Mouse (Mus musculus) midbrain, embryonic 10.5 days (tissue): ENCODE measurements around the gene Gm9945. TPM values are rescaled to one million over a fixed set of nuclear protein-coding genes. Genes with fewer than 3 reads are reported as not detected.

Source experiments
- DNase-seq: peaks from one replicate; pipeline ENCODE4 v3.0.0-alpha.2; 2017; ENCODE audit warnings: low spot score
- H3K27ac ChIP-seq: fragments of 300-500 bp; sonication (generic); replicated peaks from 2 replicates; pipeline ENCODE4 v1.5.1; 2016; ENCODE audit warnings: mild to moderate bottlenecking
- H3K27me3 ChIP-seq: fragments of 300-500 bp; sonication (generic); 2 replicates; pipeline ENCODE4 v1.6.1; 2016; ENCODE audit warnings: low read depth, mild to moderate bottlenecking; ENCODE audit not compliant: poor library complexity, severe bottlenecking
- H3K36me3 ChIP-seq: fragments of 300-500 bp; sonication (generic); 2 replicates; pipeline ENCODE4 v1.6.1; 2016; ENCODE audit warnings: mild to moderate bottlenecking, moderate library complexity
- H3K4me1 ChIP-seq: fragments of 300-500 bp; sonication (generic); 2 replicates; pipeline ENCODE4 v1.6.1; 2016
- H3K4me3 ChIP-seq: fragments of 300-500 bp; sonication (generic); 2 replicates; pipeline ENCODE4 v1.5.1; 2016; ENCODE audit warnings: mild to moderate bottlenecking, moderate library complexity
- H3K9me3 ChIP-seq: fragments of 300-500 bp; sonication (generic); replicated peaks from 2 replicates; pipeline ENCODE4 v1.6.1; 2016; ENCODE audit warnings: mild to moderate bottlenecking
- WGBS: fragments of 180-500 bp; shearing (Covaris S2); methylation state at CpG from one replicate; pipeline ENCODE4 v1.1.7; 2016; 5-methylcytosine and 5-hydroxymethylcytosine counted together
- polyA plus RNA-seq: library from polyadenylated mRNA; unstranded; fragments of >200 nt; fragmentation: Nextera tagmentation; extraction: Ambion mirVana; gene quantifications from 2 replicates; pipeline ENCODE4 v1.2.1, GENCODE M21; 2016

Gm9945 gene
- polyA plus RNA-seq, 1 experiment from 2014 or later: not detected

DNA sequence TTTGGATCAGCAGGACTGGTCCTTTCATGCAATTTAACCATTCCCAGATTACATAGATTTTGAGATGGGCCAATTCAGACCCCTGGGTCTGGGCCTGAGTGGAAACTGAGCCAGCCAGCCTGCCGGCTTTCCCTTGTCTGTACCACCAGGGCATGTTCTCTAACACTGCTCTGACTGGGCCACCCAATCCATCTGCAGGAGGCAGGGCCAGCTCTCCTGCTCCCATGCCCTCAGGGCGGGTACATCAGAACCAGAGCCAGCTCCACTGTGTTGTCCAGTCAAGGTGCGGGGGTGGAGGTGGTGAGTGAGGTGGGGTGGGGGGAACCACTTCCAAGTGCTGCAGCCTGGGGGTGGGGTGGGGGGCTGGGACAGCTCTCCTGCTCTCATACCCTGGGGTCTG lies 6.4 kb downstream of the Gm9945 start:
- Histone ChIP-seq H3K9me3 (no peaks in the 10 kb centered on the region), H3K36me3 (no peaks in the 10 kb centered on the region), H3K4me1 (peaks cover 35% of the 10 kb centered on the region), H3K4me3 (no peak overlapping the region), H3K27me3 (peaks cover 96% of the 10 kb centered on the region), H3K27ac (no peak overlapping the region)
- DNase-seq: no peak
- WGBS: 58% methylated on average over 3 of the region's 3 CpGs

- DNase-seq: no peak
- 10% methylated on average over 27 of the region's 27 CpGs for WGBS
Measured at GRCm38 (mm10) chr11:53486822-53487594, 7.0 kb downstream of the Gm9945 start.

DNA sequence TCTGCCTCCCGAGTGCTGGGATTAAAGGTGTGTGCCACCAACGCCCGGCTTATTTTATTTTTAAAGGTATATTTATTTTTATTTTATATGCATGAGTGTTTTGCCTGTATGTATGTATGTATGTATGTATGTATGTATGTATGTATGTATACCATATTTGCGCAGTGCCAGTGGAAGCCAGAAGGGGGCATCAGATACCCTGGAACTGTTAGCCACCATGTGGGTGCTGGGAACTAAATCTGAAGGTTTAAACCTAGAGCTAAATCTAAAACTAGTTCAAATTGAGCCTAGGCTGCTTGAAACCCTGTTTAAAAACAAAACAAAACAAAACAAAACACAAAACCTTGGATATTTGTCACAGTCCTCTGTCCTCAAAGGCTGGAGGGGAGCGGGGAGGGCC lies 9.0 kb downstream of the Gm9945 start:
- H3K27ac ChIP-seq: no peak overlapping the region
- H3K9me3 ChIP-seq: no peaks in the 10 kb centered on the region
- peaks cover 78% of the 10 kb centered on the region for H3K27me3 ChIP-seq
- no peak overlapping the region for H3K4me3 ChIP-seq
- no peaks in the 10 kb centered on the region for H3K36me3 ChIP-seq
- DNase-seq: no peak
- H3K4me1 ChIP-seq: peaks cover 61% of the 10 kb centered on the region
- 91% methylated on average over 5 of the region's 5 CpGs for WGBS

More at GRCm38 (mm10) chr11:53486822-53487594, 7.0 kb downstream of the Gm9945 start:
- Histone ChIP-seq H3K27ac (no peak overlapping the region; the same call in 1 of the 2 replicates), H3K4me1 (peaks cover 41% of the 10 kb centered on the region), H3K36me3 (no peaks in the 10 kb centered on the region), H3K9me3 (no peaks in the 10 kb centered on the region), H3K27me3 (peaks cover 91% of the 10 kb centered on the region), H3K4me3 (peak overlapping the region; percentile 33)

DNA sequence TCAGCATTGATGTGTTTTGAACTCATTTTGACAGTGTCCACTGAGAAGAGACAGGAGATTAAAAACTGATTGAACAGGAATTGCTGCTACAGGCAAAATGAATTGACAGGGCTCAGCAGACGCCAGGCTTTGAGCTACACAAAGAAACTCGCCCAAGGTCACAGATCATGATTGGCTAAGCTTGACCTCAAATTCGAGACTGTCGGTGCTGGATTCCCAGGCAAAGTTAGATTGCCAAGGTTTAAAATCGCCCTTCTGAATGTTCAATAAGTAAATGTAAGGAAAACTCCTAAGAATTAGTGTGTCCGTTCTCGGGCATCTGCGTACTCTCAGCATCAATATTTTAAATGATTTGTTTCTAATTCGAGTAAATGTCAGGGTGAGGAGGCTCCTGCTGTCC lies 9.5 kb downstream of the Gm9945 start:
- H3K4me3 ChIP-seq: no peak overlapping the region
- 57% methylated on average over 9 of the region's 9 CpGs for WGBS
- H3K4me1 ChIP-seq: peaks cover 63% of the 10 kb centered on the region
- no peaks in the 10 kb centered on the region for H3K36me3 ChIP-seq
- H3K27me3 ChIP-seq: peaks cover 76% of the 10 kb centered on the region
- no peak overlapping the region for H3K27ac ChIP-seq
- H3K9me3 ChIP-seq: no peaks in the 10 kb centered on the region
- no peak for DNase-seq

GRCm38 (mm10) chr11:53491954-53492401 lies 12.0 kb downstream of the Gm9945 start:
- Histone ChIP-seq H3K9me3 (no peaks in the 10 kb centered on the region), H3K27me3 (peaks cover 77% of the 10 kb centered on the region), H3K36me3 (no peaks in the 10 kb centered on the region), H3K4me3 (peak overlapping the region; percentile 23; the same call in 1 of the 2 replicates), H3K4me1 (peaks cover 78% of the 10 kb centered on the region), H3K27ac (peak overlapping the region; percentile 65)
- WGBS: 9% methylated on average over 8 of the region's 8 CpGs
- peak; percentile 70 for DNase-seq

DNA sequence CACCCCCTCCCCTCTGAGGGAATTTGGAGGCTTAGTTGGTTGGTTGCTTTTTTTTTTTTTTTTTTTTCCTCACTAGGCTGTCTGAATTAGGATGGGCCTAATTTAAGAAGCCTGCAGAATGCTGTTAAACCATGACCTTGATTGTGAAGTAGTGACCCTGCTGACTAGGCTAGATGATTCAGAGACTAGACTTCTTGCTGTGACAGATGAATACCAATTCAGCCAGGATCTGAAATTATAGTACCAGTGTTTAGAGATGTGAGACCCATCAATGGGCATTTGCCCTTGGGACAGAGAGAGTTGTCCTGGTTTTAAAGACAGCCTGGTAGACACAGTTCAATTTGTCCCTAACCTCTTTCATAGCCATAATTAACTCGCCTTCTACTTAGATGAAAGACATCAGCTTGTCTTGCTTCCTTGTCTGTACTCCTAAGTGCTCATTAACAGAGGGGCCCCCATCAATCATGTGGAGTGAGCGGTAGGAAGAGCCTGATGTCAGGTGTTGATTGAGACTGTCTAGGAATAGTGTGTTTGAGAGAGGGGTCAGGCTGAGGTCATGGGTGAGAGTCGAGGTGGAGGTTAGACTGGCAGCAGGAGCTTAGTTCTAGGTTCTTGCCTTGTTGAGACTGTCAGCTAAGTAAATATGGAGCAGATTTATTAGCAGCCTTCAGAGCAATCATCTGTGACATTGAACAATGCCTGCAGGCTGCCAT lies 13.4 kb downstream of the Gm9945 start:
- WGBS: 35% methylated on average over 3 of the region's 3 CpGs
- H3K4me3 ChIP-seq: no peak overlapping the region
- no peak overlapping the region for H3K27ac ChIP-seq
- H3K36me3 ChIP-seq: no peaks in the 10 kb centered on the region
- peak; percentile 39 for DNase-seq
- H3K27me3 ChIP-seq: peaks cover 77% of the 10 kb centered on the region
- H3K9me3 ChIP-seq: no peaks in the 10 kb centered on the region
- peaks cover 75% of the 10 kb centered on the region for H3K4me1 ChIP-seq

DNA sequence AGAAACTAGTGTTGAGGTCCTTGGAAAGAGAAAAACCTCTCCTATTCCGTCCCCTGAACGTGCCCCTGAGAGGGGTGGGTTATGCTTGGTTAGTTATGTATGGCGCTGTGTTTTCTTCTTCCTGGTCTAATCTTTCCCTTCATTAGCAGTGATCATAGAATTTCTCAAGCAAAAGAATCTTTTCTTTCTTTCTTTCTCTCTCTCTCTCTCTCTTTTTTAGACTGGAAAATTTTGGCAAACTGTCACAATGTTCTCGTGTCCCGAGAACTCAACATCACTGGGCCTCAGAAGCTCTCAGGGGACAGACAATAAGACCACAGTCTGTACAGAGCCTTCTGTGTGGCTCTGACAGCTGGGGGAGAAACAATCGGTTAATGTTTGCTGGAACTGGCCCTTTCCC lies 15.5 kb downstream of the Gm9945 start:
- Histone ChIP-seq H3K27me3 (peaks cover 78% of the 10 kb centered on the region), H3K4me3 (no peak overlapping the region), H3K27ac (peak overlapping the region; percentile 0; the same call in 1 of the 2 replicates), H3K9me3 (no peaks in the 10 kb centered on the region), H3K4me1 (peaks cover 65% of the 10 kb centered on the region), H3K36me3 (no peaks in the 10 kb centered on the region)
- 18% methylated on average over 6 of the region's 6 CpGs for WGBS
- no peak for DNase-seq

DNA sequence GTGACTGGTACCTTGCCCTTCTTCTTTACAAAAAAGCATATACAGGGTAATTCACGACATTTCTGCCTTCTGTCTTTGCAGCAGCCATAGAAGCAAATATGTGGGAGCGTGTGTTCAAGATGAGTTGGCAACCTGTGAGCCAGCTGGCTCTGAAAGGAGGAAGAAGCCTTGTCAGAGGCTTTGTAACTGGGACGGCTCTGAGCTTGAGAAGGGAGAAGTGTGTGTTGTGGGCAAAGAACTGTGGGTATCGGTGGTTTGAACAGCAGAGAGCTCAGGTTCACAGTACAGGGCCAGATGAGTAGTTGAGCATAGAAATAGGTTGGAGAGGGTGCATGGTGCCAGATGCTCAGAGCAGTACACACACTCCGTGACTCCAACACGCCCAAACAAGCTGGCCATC lies 17.0 kb downstream of the Gm9945 start:
- 84% methylated on average over 6 of the region's 6 CpGs for WGBS
- no peak for DNase-seq
- Histone ChIP-seq H3K9me3 (no peaks in the 10 kb centered on the region), H3K27me3 (peaks cover 82% of the 10 kb centered on the region), H3K4me1 (peaks cover 57% of the 10 kb centered on the region), H3K4me3 (no peak overlapping the region), H3K36me3 (no peaks in the 10 kb centered on the region), H3K27ac (0 out of 2 replicates have a peak overlapping the region, but pooled peaks have one; percentile 4)

- no peaks in the 10 kb centered on the region for H3K9me3 ChIP-seq
- H3K36me3 ChIP-seq: no peaks in the 10 kb centered on the region
- DNase-seq: no peak
- WGBS: 13% methylated on average over 11 of the region's 11 CpGs
- peaks cover 30% of the 10 kb centered on the region for H3K4me1 ChIP-seq
- peaks cover 88% of the 10 kb centered on the region for H3K27me3 ChIP-seq
- no peak overlapping the region for H3K27ac ChIP-seq
- H3K4me3 ChIP-seq: peak overlapping the region; percentile 27; the same call in 1 of the 2 replicates
Measured at GRCm38 (mm10) chr11:53500569-53500968, 20.6 kb downstream of the Gm9945 start.

DNA sequence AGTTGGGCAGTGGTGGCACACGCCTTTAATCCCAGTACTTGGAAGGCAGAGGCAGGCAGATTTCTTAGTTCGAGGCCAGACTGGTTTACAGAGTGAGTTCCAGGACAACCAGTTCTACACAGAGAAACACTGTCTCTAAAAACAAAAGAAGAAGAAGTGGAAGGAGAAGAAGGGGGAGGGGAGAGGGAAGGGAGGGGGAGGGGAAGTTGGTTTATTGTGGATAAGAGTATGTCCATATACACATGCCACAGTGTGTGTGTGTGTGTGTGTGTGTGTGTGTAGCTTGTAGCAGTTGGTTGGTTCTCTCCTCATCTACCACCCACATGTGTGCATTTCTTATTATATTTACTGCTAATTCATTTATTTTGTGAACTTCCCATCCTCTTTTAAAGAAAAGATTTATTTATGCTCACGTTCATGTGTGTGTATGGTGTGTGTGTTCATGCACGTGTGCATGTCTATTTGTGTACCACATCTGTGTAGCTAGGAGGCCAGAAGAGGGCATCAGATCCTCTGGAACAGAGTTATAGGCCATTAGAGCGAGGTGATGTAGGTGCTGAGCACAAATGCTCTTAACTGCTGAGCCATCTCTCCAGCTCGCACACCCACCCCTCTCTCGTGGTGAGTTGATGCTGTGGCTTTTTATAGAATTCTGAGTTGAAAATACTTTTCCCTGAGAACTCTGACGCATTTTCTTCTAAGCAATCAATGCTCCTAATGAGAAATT lies 22.2 kb downstream of the Gm9945 start:
- peaks cover 74% of the 10 kb centered on the region for H3K27me3 ChIP-seq
- no peak overlapping the region for H3K27ac ChIP-seq
- H3K4me3 ChIP-seq: no peak overlapping the region
- no peaks in the 10 kb centered on the region for H3K9me3 ChIP-seq
- no peaks in the 10 kb centered on the region for H3K36me3 ChIP-seq
- peaks cover 15% of the 10 kb centered on the region for H3K4me1 ChIP-seq
- 84% methylated on average over 8 of the region's 8 CpGs for WGBS
- DNase-seq: no peak

DNA sequence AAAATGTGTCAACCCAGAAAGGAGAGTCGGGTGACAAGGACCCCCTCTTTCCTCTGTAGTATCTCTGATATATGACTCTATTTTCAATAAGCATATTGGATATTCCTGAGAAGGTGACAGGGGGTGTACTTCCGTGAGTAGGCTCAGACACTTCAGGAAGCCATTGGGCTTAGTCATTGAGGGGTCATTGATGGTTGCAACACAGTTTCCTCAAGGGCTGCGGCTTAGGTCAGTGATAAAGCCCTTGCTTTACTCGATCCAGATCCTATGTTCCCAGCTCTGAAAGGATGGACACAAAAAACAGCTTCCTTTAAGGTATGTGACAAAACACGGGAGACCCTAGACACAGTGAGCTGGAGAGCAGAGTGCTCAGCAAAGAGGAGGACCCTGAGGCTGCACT lies 23.8 kb downstream of the Gm9945 start:
- no peaks in the 10 kb centered on the region for H3K36me3 ChIP-seq
- peaks cover 20% of the 10 kb centered on the region for H3K4me1 ChIP-seq
- no peaks in the 10 kb centered on the region for H3K9me3 ChIP-seq
- 85% methylated on average over 5 of the region's 5 CpGs for WGBS
- no peak for DNase-seq
- H3K4me3 ChIP-seq: no peak overlapping the region
- H3K27me3 ChIP-seq: peaks cover 73% of the 10 kb centered on the region
- no peak overlapping the region for H3K27ac ChIP-seq

GRCm38 (mm10) chr11:53504376-53504775 lies 24.4 kb downstream of the Gm9945 start:
- peaks cover 67% of the 10 kb centered on the region for H3K27me3 ChIP-seq
- no peak overlapping the region for H3K27ac ChIP-seq
- H3K36me3 ChIP-seq: no peaks in the 10 kb centered on the region
- no peak for DNase-seq
- no peak overlapping the region for H3K4me3 ChIP-seq
- H3K9me3 ChIP-seq: no peaks in the 10 kb centered on the region
- H3K4me1 ChIP-seq: peaks cover 20% of the 10 kb centered on the region
- 94% methylated on average over 8 of the region's 8 CpGs for WGBS
